Mouse (Mus musculus): ENCODE measurements around the gene Tagln2.

The Tagln2 gene

GRCm38 (mm10) chr1:172527431-172527830 is 27.6 kb downstream of the Tagln2 start:
- DNase-seq, result no peak

GRCm38 (mm10) chr1:172528701-172529100 is 28.9 kb downstream of the Tagln2 start:
- DNase-seq, result peak; percentile 63 to 76

GRCm38 (mm10) chr1:172530544-172531220 is 30.8 kb downstream of the Tagln2 start:
- no peak for DNase-seq

- DNase-seq, result no peak
Measured at GRCm38 (mm10) chr1:172532551-172532950, 32.7 kb downstream of the Tagln2 start.

GRCm38 (mm10) chr1:172535116-172535515 is 35.3 kb downstream of the Tagln2 start:
- no peak for DNase-seq

GRCm38 (mm10) chr1:172539827-172540226 is 40.0 kb downstream of the Tagln2 start:
- no peak for DNase-seq

- no peak for DNase-seq
Measured at GRCm38 (mm10) chr1:172540283-172540820, 40.5 kb downstream of the Tagln2 start.

- DNase-seq, result no peak
Measured at GRCm38 (mm10) chr1:172546062-172546461, 46.2 kb downstream of the Tagln2 start.

- peak in 1 of 2 experiments; percentile 49 for DNase-seq
Measured at GRCm38 (mm10) chr1:172548501-172548900, 48.7 kb downstream of the Tagln2 start.

- DNase-seq, result no peak
Measured at GRCm38 (mm10) chr1:172549314-172549713, 49.5 kb downstream of the Tagln2 start.

GRCm38 (mm10) chr1:172549717-172550116 is 49.9 kb downstream of the Tagln2 start:
- no peak for DNase-seq

GRCm38 (mm10) chr1:172550551-172550951 is 50.7 kb downstream of the Tagln2 start:
- peak in 1 of 2 experiments; percentile 38 for DNase-seq

- DNase-seq, result no peak
Measured at GRCm38 (mm10) chr1:172551009-172551408, 51.2 kb downstream of the Tagln2 start.

- DNase-seq, result no peak
Measured at GRCm38 (mm10) chr1:172552623-172553022, 52.8 kb downstream of the Tagln2 start.

- DNase-seq, result no peak
Measured at GRCm38 (mm10) chr1:172555638-172556037, 55.8 kb downstream of the Tagln2 start, which contains the start of gene Vsig8. Gene Vsig8, plus strand, starts transcription at chr1:172555938.

All from thymus, adult 18-20 months (tissue).